In the genomic region with DNA sequence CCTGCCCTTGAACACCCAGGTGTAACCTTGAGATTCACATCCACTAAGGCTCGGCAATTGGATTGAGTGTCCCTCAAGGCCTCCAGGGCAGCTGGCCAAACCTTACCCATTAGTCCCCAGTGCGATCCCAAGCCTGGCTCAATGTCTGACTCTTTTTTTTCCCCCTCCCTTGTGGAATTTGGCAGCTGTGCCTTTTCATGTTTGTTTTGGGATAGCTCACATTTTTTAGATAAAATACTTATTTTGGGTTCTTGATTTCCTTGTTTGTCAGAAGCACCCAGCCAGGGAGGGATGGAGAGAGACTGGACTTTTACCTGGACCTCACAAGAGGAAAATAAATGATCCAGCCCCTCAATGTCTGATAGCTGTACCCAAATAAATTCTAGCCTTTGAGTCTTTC, we compare ENCODE assay signal across 10 mouse cellular contexts.
DNase-seq lines count a peak whose midpoint lies in the region; ATAC-seq lines count a peak whose summit lies in the region.
"Had no signal": no experiment of that assay in that cellular context is flagged by ENCODE, and none has a peak within 500 bp of the region (broad histone marks: within the 10 kb centered on the region; RNA-seq: fewer than 3 reads in every experiment).

No protein-coding gene starts in this region.

- H3K4me1 ChIP-seq in heart, embryonic 16.5 days (ENCODE audit: control insufficient read depth, insufficient read depth, low read length) = no peaks in the 10 kb centered on the region
- H3K4me1 ChIP-seq: limb, embryonic 15.5 days had no signal

- H3K27ac ChIP-seq in heart, embryonic 16.5 days (ENCODE audit: low read length) = no peak overlapping the region
- H3K27ac ChIP-seq: hindbrain, embryonic 14.5 days; limb, embryonic 15.5 days had no signal

- intact Hi-C loops in gastrocnemius, postnatal 36 days (cut with DNase I) = no loop called here

- peak; percentile 67; the same call in 1 of the 2 replicates for ATAC-seq in heart, embryonic 16.5 days (replicated peaks; ENCODE audit: extremely low read depth, insufficient read depth, low FRiP score)
- ATAC-seq in megakaryocyte-erythroid progenitor cell, adult 5-6 weeks (replicated peaks; ENCODE audit: low FRiP score, low TSS enrichment, poor library complexity, severe bottlenecking) = no peak

- no peak overlapping the region for H3K9ac ChIP-seq in heart, embryonic 16.5 days (ENCODE audit: low read length)
- H3K9ac ChIP-seq: hindbrain, embryonic 14.5 days; limb, embryonic 15.5 days had no signal

- no peaks in the 10 kb centered on the region for H3K36me3 ChIP-seq in heart, embryonic 16.5 days (ENCODE audit: control insufficient read depth, insufficient read depth)
- H3K36me3 ChIP-seq: limb, embryonic 15.5 days had no signal

- no peak overlapping the region for H3K4me3 ChIP-seq in heart, embryonic 16.5 days (ENCODE audit: low read length)
- H3K4me3 ChIP-seq: limb, embryonic 15.5 days had no signal

- DNase-seq in gastrocnemius, postnatal 10 days = peak; percentile 12
- no peak for DNase-seq in gastrocnemius, postnatal 36 days
- DNase-seq in adipocyte (ENCODE audit: low spot score) = peak; percentile 21
- peak; percentile 71 to 73 for DNase-seq in kidney, postnatal 36 days
- no peak for DNase-seq in left cerebral cortex, adult 11 months (ENCODE audit: low spot score)
- DNase-seq in frontal cortex, postnatal 25 days (ENCODE audit: low spot score in 2 of 2) = no peak

- H3K4me2 ChIP-seq in heart, embryonic 16.5 days (ENCODE audit: low read depth, low read length) = no peak overlapping the region
- H3K4me2 ChIP-seq: hindbrain, embryonic 14.5 days; limb, embryonic 15.5 days had no signal

- WGBS in heart, embryonic 16.5 days = 18% methylated on average over 2 of the region's 2 CpGs

- no peaks in the 10 kb centered on the region for H3K9me3 ChIP-seq in heart, embryonic 16.5 days (replicated peaks; ENCODE audit: control insufficient read depth, low read length)
- H3K9me3 ChIP-seq: limb, embryonic 15.5 days had no signal

- no peaks in the 10 kb centered on the region for H3K27me3 ChIP-seq in heart, embryonic 16.5 days (ENCODE audit: control insufficient read depth, insufficient read depth, low read length)
- H3K27me3 ChIP-seq: limb, embryonic 15.5 days had no signal

Comparison
In these comparisons a context has a peak if more than half of its experiments do, and no peak if none do; other contexts are left out.
1. DNase-seq: peak in gastrocnemius, postnatal 10 days (single experiment), adipocyte (single experiment) and kidney, postnatal 36 days (2 of 2); none in gastrocnemius, postnatal 36 days (0 of 2), left cerebral cortex, adult 11 months (single experiment) and frontal cortex, postnatal 25 days (0 of 2).